Mouse (Mus musculus) lung, postnatal 36 days (tissue): ENCODE data around the gene Hist1h2bh.
"Not testable (repeated sequence)": the region's sequence is repeated elsewhere in the genome, so short reads cannot be mapped to it uniquely, and the experiment has no call there.

ENCODE experiments used
- DNase-seq: peaks from one replicate; pipeline ENCODE4 v3.0.0; 2022; ENCODE audit warnings: mixed read lengths

The Hist1h2bh gene

GRCm38 (mm10) chr13:23573034-23573897 lies 30.1 kb upstream of the Hist1h2bh start:
- DNase-seq: not testable (repeated sequence)

- no peak for DNase-seq
These were observed 29.2 kb upstream of the Hist1h2bh start for GRCm38 (mm10) chr13:23572218-23573033.

- DNase-seq: not testable (repeated sequence)
These were observed 28.5 kb upstream of the Hist1h2bh start for GRCm38 (mm10) chr13:23571504-23572217.

GRCm38 (mm10) chr13:23571022-23571503 lies 27.9 kb upstream of the Hist1h2bh start, which contains the start of the genes Hist1h2ae and Hist1h2bg:
Gene Hist1h2ae (minus strand): TSS chr13:23571220.
Gene Hist1h2bg (plus strand): TSS chr13:23571396.
- DNase-seq: peak; percentile 85

- not testable (repeated sequence) for DNase-seq
These were observed 27.2 kb upstream of the Hist1h2bh start for GRCm38 (mm10) chr13:23570261-23571021.

- no peak for DNase-seq
These were observed 21.3 kb upstream of the Hist1h2bh start for GRCm38 (mm10) chr13:23564482-23564881.

GRCm38 (mm10) chr13:23562699-23563462 lies 19.7 kb upstream of the Hist1h2bh start:
- DNase-seq: peak; percentile 59

- DNase-seq: peak; percentile 97
These were observed 18.9 kb upstream of the Hist1h2bh start, which contains the start of gene Hist1h3e for GRCm38 (mm10) chr13:23561883-23562659. Gene Hist1h3e (minus strand): TSS chr13:23562369.

- DNase-seq: not testable (repeated sequence)
These were observed 18.3 kb upstream of the Hist1h2bh start for GRCm38 (mm10) chr13:23561531-23561882.

GRCm38 (mm10) chr13:23560699-23561098 lies 17.5 kb upstream of the Hist1h2bh start:
- DNase-seq: not testable (repeated sequence)

GRCm38 (mm10) chr13:23556906-23557305 lies 13.7 kb upstream of the Hist1h2bh start:
- DNase-seq: no peak

- DNase-seq: peak; percentile 93
These were observed 12.7 kb upstream of the Hist1h2bh start for GRCm38 (mm10) chr13:23555839-23556416.

- peak; percentile 82 for DNase-seq
These were observed 12.0 kb upstream of the Hist1h2bh start for GRCm38 (mm10) chr13:23554925-23555838.

GRCm38 (mm10) chr13:23554393-23554792 lies 11.2 kb upstream of the Hist1h2bh start:
- no peak for DNase-seq

GRCm38 (mm10) chr13:23552962-23553361 lies 9.8 kb upstream of the Hist1h2bh start, which contains the start of gene Hist1h1d:
Gene Hist1h1d (plus strand): TSS chr13:23553262.
- no peak for DNase-seq

- DNase-seq: no peak
These were observed 9.0 kb upstream of the Hist1h2bh start for GRCm38 (mm10) chr13:23551931-23552914.

- peak; percentile 92 for DNase-seq
These were observed 8.1 kb upstream of the Hist1h2bh start, which contains the start of gene Hist1h4f for GRCm38 (mm10) chr13:23551146-23551834. Gene Hist1h4f (minus strand): TSS chr13:23551648.
